Mouse (Mus musculus): Measurements from ENCODE around the gene Vmn1r155. TPM values are rescaled to one million over a fixed set of nuclear protein-coding genes. Genes with fewer than 3 reads are reported as not detected.
"Not testable (repeated sequence)": the region's sequence is repeated elsewhere in the genome, so short reads cannot be mapped to it uniquely, and the experiment has no call there.

Vmn1r155 gene
- total RNA-seq (2015; ENCODE audit: low replicate concordance) (not detected in 2 replicates), total RNA-seq (2017; ENCODE audit: low replicate concordance) (not detected in 2 replicates)

DNA sequence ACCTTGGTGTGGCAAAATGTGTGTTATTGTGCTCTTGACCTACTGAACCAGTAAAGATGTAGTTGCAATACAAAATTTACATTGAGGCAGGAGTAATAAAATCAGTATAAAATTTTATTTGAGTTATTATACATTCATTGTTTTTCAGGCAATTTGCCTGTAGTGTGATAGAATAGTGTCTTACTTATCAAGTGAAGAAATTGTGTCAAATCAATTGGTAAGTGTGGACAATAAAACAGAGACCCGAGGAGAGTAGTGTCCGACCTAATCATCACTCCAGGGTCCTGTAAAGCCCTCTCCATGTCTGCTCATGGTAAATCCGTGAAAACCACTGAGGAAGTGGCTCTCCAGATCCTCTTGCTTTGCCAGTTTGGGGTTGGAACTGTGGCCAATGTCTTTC, at the start of gene Vmn1r155:
Vmn1r155 (plus strand) TSS at position 301 of the 400 bp plus-strand sequence.
- not testable (repeated sequence) for ATAC-seq (replicated peaks; ENCODE audit: low FRiP score, poor library complexity, severe bottlenecking)

DNA sequence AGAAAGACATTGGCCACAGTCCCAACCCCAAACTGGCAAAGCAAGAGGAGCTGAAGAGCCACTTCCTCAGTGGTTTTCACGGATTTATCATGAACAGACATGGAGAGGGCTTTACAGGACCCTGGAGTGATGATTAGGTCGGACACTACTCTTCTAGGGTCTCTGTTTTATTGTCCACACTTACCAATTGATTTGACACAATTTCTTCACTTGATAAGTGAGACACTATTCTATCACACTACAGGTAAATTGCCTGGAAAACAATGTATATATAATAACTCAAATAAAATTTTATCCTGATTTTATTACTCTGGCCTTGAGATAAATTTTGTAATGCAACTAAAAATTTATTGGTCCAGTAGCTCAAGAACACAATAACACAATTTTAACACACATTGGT, 34.4 kb downstream of the Vmn1r155 start, which contains the start of gene Gm8693:
Gm8693 (minus strand) TSS at position 101 of the 400 bp plus-strand sequence.
- not testable (repeated sequence) for ATAC-seq (replicated peaks; ENCODE audit: low FRiP score, poor library complexity, severe bottlenecking)

Other genes with a start within 250 kb of the Vmn1r155 start
- not detected in 2 replicates for gene Vmn1r148, start 244.4 kb upstream of the Vmn1r155 start, total RNA-seq (2015; ENCODE audit: low replicate concordance)
- gene Vmn1r148, start 244.4 kb upstream of the Vmn1r155 start, total RNA-seq (2017; ENCODE audit: low replicate concordance): not detected in 2 replicates
- not detected in 2 replicates for gene Vmn1r149, start 219.8 kb upstream of the Vmn1r155 start, total RNA-seq (2015; ENCODE audit: low replicate concordance)
- not detected in 2 replicates for gene Vmn1r149, start 219.8 kb upstream of the Vmn1r155 start, total RNA-seq (2017; ENCODE audit: low replicate concordance)
- gene Gm10665, start 193.9 kb upstream of the Vmn1r155 start, total RNA-seq (2015; ENCODE audit: low replicate concordance): not detected in 2 replicates
- not detected in 2 replicates for gene Gm10665, start 193.9 kb upstream of the Vmn1r155 start, total RNA-seq (2017; ENCODE audit: low replicate concordance)
- gene Vmn1r151, start 158.3 kb upstream of the Vmn1r155 start, total RNA-seq (2015; ENCODE audit: low replicate concordance): not detected in 2 replicates
- gene Vmn1r151, start 158.3 kb upstream of the Vmn1r155 start, total RNA-seq (2017; ENCODE audit: low replicate concordance): not detected in 2 replicates
- not detected in 2 replicates for gene Vmn1r152, start 135.1 kb upstream of the Vmn1r155 start, total RNA-seq (2015; ENCODE audit: low replicate concordance)
- not detected in 2 replicates for gene Vmn1r152, start 135.1 kb upstream of the Vmn1r155 start, total RNA-seq (2017; ENCODE audit: low replicate concordance)
- not detected in 2 replicates for gene Gm8677, start 123.1 kb upstream of the Vmn1r155 start, total RNA-seq (2015; ENCODE audit: low replicate concordance)
- gene Gm8677, start 123.1 kb upstream of the Vmn1r155 start, total RNA-seq (2017; ENCODE audit: low replicate concordance): not detected in 2 replicates
- gene Gm4201, start 92.7 kb upstream of the Vmn1r155 start, total RNA-seq (2015; ENCODE audit: low replicate concordance): not detected in 2 replicates
- not detected in 2 replicates for gene Gm4201, start 92.7 kb upstream of the Vmn1r155 start, total RNA-seq (2017; ENCODE audit: low replicate concordance)
- gene Gm4565, start 69.9 kb upstream of the Vmn1r155 start, total RNA-seq (2015; ENCODE audit: low replicate concordance): not detected in 2 replicates
- not detected in 2 replicates for gene Gm4565, start 69.9 kb upstream of the Vmn1r155 start, total RNA-seq (2017; ENCODE audit: low replicate concordance)
- not detected in 2 replicates for gene Gm8693, start 34.3 kb downstream of the Vmn1r155 start, total RNA-seq (2015; ENCODE audit: low replicate concordance)
- not detected in 2 replicates for gene Gm8693, start 34.3 kb downstream of the Vmn1r155 start, total RNA-seq (2017; ENCODE audit: low replicate concordance)
- not detected in 2 replicates for gene Gm4567, start 61.7 kb downstream of the Vmn1r155 start, total RNA-seq (2015; ENCODE audit: low replicate concordance)
- not detected in 2 replicates for gene Gm4567, start 61.7 kb downstream of the Vmn1r155 start, total RNA-seq (2017; ENCODE audit: low replicate concordance)
- not detected in 2 replicates for gene Vmn1r157, start 103.7 kb downstream of the Vmn1r155 start, total RNA-seq (2015; ENCODE audit: low replicate concordance)
- gene Vmn1r157, start 103.7 kb downstream of the Vmn1r155 start, total RNA-seq (2017; ENCODE audit: low replicate concordance): not detected in 2 replicates
- not detected in 2 replicates for gene Vmn1r158, start 132.8 kb downstream of the Vmn1r155 start, total RNA-seq (2015; ENCODE audit: low replicate concordance)
- gene Vmn1r158, start 132.8 kb downstream of the Vmn1r155 start, total RNA-seq (2017; ENCODE audit: low replicate concordance): not detected in 2 replicates
- not detected in 2 replicates for gene Vmn1r159, start 185.6 kb downstream of the Vmn1r155 start, total RNA-seq (2015; ENCODE audit: low replicate concordance)
- gene Vmn1r159, start 185.6 kb downstream of the Vmn1r155 start, total RNA-seq (2017; ENCODE audit: low replicate concordance): not detected in 2 replicates
- not detected in 2 replicates for gene Vmn1r160, start 213.2 kb downstream of the Vmn1r155 start, total RNA-seq (2015; ENCODE audit: low replicate concordance)
- gene Vmn1r160, start 213.2 kb downstream of the Vmn1r155 start, total RNA-seq (2017; ENCODE audit: low replicate concordance): not detected in 2 replicates

Data from erythroblast, adult 5-6 weeks (primary cell).